Mouse (Mus musculus) thymus, postnatal 10 days (tissue): ENCODE measurements around the gene Exoc8.

Experiments
- DNase-seq, 2 experiments: peaks; one replicate each; pipeline ENCODE4 v3.0.0; 2021; ENCODE audit warnings: low spot score in 2 of 2

Gene Exoc8

DNA sequence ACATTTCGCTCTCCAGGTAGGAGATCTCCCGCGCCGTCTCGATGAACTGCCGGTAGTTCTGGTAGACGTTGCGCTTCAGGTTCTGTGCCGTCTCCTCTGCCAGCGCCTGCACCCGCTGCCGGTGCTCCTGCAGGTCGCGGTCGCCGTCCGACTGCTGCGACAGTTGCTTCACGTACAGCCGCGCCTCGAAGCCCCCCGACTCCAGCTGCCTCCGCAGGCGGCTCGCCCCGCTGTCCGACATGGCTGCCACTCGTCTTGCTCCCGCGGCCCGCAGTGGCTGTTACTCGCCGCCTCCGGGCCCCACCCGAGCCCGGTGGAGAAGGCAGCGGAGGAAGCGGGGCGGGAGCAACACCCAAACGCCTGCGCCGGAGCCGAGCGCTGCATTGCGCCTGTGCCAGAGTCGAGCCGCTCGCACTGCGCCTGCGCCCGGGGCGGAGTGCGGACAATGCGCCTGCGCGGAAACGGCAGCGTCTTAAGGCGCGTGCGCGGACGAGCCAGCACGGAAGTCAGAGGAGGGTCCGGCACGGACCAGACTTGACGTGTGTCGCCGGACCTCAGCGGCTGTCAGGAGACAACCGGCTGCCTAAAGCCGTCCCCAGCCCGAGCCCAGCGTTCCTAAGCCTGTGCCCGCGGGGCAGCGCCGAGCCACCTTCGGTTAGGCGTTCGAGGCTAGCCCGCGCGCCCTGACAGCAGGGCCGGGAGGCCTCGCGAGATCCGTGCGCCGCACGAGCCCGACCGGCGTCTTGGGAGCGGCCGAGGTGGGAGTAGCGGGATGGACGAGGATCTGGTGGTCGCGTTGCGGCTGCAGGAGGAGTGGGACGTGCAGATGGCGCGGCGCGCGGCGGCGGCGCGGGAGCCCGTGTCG is at the start of gene Exoc8, which contains the start of gene Sprtn:
Gene Exoc8 (minus strand): TSS at position 320 of the 865 bp plus-strand sequence.
Gene Sprtn (plus strand): TSS at position 501 of the 865 bp plus-strand sequence.
- DNase-seq, result peak; percentile 91 to 98

GRCm38 (mm10) chr8:124944406-124944805 is 46.9 kb upstream of the Exoc8 start:
- DNase-seq, result no peak

- no peak for DNase-seq
These were observed 46.3 kb upstream of the Exoc8 start for GRCm38 (mm10) chr8:124943801-124944200.

GRCm38 (mm10) chr8:124937293-124937692 is 39.8 kb upstream of the Exoc8 start:
- DNase-seq, result no peak

GRCm38 (mm10) chr8:124936699-124937098 is 39.2 kb upstream of the Exoc8 start:
- no peak for DNase-seq

- no peak for DNase-seq
These were observed 37.6 kb upstream of the Exoc8 start for GRCm38 (mm10) chr8:124935116-124935515.

- no peak for DNase-seq
These were observed 34.9 kb upstream of the Exoc8 start for GRCm38 (mm10) chr8:124932435-124932834.

DNA sequence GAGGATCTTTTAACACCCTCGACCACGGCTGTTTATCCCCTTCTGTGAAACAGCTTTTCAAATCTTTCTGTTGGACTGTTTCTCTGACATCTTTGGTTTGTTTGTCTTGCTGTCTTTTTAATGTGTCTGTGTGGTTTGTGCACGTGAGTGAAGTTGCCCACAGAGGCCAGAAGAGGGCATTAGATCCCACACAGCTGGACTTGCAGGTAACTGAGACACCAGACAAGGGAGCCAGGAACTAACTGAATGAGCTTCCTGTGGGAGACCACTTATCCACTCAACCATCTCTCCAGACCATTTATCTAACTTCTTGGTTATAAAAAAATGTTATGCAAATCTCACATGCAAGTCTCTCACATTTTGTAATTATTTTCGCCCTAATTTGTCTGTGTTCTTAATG is 33.1 kb upstream of the Exoc8 start:
- DNase-seq, result no peak

- DNase-seq, result no peak
These were observed 32.6 kb upstream of the Exoc8 start for GRCm38 (mm10) chr8:124930086-124930485.

- DNase-seq, result no peak
These were observed 31.5 kb upstream of the Exoc8 start for GRCm38 (mm10) chr8:124929006-124929405.

- no peak for DNase-seq
These were observed 28.9 kb upstream of the Exoc8 start for GRCm38 (mm10) chr8:124926351-124926771.

DNA sequence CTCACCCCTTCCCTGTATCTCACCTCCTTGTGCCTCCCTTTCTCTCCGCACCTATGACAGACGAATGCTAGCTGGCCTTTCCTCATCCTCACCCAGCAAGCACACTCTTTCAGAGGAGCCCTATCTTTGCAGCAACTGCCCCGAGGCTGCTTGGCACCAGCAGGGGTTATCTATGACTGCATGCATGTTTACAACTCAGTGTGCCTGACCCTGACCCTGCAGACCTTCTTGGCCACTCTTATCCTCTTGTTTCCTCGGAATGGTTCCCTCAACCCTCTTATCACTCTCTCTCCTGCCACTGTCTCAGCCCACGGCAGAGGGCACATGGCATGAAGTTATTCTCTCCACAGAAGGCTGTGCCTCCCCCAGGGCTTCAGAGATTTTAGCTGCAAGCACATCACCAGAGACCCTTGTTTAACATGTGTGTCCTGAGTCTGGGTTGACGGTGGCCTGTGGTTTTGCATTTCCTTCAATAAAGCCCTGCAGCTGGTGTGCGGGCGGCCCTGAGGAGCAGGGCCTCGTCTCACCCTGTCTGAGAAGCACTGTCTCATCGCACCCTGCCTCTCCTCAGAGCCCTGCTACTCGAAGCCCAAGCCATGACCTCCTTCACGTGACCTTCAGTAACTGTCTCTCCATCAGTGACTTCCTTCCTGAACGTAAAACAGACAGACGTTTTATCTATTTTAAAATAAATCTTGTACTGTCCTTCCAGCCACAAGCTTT is 28.2 kb upstream of the Exoc8 start:
- peak in 1 of 2 experiments; percentile 23 for DNase-seq

- DNase-seq, result no peak
These were observed 26.6 kb upstream of the Exoc8 start for GRCm38 (mm10) chr8:124923971-124924652.

DNA sequence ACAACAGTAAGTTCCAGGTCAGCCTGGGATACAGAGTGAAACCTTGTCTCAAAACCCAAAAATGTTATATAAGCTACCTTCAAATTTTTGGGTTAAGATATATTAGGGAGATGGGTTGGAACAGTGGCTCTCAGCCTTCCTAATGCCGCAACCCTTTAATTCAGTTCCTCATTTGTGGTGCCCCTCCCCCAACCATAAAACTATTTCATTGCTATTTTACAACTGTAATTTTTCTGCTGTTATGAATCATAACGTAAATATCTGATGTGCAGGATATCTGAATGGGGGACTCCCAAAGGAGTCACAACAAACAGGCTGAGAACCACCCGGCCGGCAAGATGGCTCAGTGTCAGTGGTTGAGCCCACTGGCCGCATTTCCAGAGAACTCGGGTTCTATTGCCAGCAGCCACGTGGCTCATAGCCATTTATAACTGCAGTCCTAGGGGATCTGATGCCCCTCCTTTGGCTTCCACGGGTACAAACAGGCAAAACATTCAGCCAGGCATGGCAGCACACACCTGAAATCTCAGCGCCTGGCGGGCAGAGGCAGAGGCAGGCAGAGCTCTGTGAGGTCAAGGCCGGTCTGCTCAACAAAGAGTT is 25.1 kb upstream of the Exoc8 start:
- no peak for DNase-seq

- no peak for DNase-seq
These were observed 24.1 kb upstream of the Exoc8 start for GRCm38 (mm10) chr8:124921369-124922279.

GRCm38 (mm10) chr8:124917741-124918484 is 20.4 kb upstream of the Exoc8 start:
- DNase-seq, result no peak

DNA sequence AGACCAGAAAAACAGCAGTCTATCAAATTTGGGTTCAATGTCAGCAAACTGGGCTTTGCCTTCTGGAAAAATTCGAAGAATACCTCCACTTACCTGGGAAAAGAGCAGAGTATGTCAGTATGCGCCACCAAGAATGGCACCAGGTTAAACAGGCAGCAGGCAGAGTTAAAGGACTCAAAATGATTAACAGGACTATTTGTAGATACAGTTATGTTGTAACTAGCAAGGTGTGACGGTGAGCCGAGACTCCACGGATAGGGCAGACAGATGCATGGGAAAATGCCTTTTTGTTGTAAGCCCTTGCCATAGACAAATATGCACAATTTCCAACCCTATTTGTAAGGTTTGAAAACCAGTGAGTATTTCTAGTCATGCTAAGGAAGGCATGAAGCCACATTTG is 16.6 kb upstream of the Exoc8 start:
- no peak for DNase-seq

DNA sequence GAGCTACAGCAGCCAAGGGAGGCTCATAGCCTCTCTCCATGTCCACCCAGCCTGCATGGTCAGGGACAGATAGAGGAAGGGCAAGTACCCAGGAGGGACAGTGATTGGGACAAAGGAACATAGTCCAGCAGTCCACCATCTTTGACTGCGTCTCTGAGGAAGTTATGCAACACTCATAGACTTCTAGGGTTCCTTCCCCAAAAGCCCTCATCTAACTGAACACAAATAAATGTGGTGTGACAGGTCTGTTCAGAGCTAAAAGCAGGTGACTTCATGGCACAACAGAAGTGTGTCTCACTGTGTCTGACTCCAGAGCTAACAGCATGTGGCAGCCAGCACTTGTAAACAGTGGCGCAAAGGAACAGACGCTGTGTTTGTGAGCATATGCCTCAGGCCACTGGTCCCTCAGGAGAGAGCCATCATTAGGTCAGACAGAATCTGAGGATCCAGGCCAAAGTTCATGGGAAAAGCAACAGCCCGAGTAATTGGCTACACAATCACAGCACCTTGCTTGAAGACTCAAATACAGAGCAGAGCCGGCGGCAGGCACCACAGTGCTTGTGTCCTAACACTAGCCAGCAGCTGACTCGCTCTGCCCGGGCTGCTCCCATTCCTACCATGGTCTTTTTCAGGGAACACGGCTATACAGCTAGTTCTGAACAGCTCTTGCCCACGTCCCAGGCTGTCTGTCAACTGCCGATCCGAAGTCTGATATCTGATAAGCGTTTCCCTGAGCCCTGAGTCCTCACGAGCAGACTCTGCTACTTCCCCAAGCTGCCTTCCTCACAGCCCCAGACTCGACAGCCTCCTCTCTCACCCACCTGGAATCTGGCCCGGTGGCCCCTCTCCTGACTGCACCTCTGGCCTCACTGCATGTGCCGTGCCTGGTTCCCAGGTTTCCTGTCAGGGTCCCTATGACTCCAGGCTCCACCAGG is 14.7 kb upstream of the Exoc8 start:
- DNase-seq, result no peak

- no peak for DNase-seq
These were observed 12.8 kb upstream of the Exoc8 start for GRCm38 (mm10) chr8:124910349-124910748.
